Mouse (Mus musculus): ENCODE data around the gene Ell2. TPM values are rescaled to one million over a fixed set of nuclear protein-coding genes. Genes with fewer than 3 reads are reported as not detected.

Ell2 gene
- polyA plus RNA-seq, 1 experiment = 28.9 TPM

DNA sequence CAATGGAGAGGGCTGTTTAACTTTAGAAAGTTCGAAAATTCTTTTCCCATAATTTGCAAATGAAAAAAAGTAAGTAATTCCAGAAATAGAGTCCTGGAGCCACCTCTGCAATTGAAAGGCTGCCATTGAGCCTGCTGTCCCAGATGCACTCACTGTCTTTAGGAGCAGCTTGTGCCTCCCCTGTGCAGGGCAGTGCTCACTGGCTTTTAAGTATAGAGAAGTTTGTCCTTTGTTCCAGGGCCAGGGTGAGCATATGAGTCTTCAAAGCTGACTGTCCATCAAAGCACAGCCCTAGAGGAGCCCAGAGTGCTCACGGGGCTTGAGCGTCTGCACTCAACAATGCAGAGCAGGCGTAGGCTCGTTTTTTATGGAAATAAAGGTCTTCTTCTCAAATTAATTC, 59.7 kb downstream of the Ell2 start:
- H3K4me3 ChIP-seq (ENCODE audit: control insufficient read depth, low read depth, low read length) = no peak overlapping the region
- no peaks in the 10 kb centered on the region for H3K27me3 ChIP-seq (ENCODE audit: control insufficient read depth, insufficient read depth, low read length)
- no peaks in the 10 kb centered on the region for H3K4me1 ChIP-seq (ENCODE audit: control insufficient read depth, insufficient read depth, low read length)
- no peaks in the 10 kb centered on the region for H3K36me3 ChIP-seq (ENCODE audit: control insufficient read depth, insufficient read depth, low read length)
- H3K27ac ChIP-seq (ENCODE audit: control insufficient read depth, insufficient read depth, low read depth, low read length) = no peak overlapping the region
- TF ChIP-seq POLR2A (IDR thresholded peaks at IDR 0.05; ENCODE audit: control insufficient read depth, low read depth, low read length) = no peak
- no peak for TF ChIP-seq CTCF (IDR thresholded peaks at IDR 0.05; ENCODE audit: control insufficient read depth, insufficient read depth, insufficient replicate concordance, low read depth, low read length)

DNA sequence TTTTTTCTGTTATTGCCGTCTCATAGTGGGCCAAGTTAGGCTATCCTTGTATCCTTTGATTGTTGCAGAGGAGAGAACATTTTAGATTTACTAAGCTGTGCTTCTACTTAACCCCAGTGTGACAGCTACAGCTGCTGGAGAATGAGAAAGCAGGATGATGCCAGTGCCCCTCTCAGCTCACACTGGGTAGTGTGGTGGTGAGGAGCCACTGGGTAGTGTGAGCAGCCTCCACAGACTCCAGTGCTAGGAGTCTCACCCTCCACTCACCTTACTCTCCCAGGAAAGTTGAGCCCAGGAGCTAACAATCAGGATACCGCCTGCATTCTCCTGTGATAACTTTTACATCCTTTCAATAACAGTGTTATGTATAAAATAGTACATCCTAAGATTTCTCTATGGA, 60.4 kb downstream of the Ell2 start:
- TF ChIP-seq CTCF (IDR thresholded peaks at IDR 0.05; ENCODE audit: control insufficient read depth, insufficient read depth, insufficient replicate concordance, low read depth, low read length) (no peak), POLR2A (IDR thresholded peaks at IDR 0.05; ENCODE audit: control insufficient read depth, low read depth, low read length) (no peak)
- no peaks in the 10 kb centered on the region for H3K36me3 ChIP-seq (ENCODE audit: control insufficient read depth, insufficient read depth, low read length)
- H3K27me3 ChIP-seq (ENCODE audit: control insufficient read depth, insufficient read depth, low read length) = no peaks in the 10 kb centered on the region
- H3K4me3 ChIP-seq (ENCODE audit: control insufficient read depth, low read depth, low read length) = no peak overlapping the region
- no peaks in the 10 kb centered on the region for H3K4me1 ChIP-seq (ENCODE audit: control insufficient read depth, insufficient read depth, low read length)
- H3K27ac ChIP-seq (ENCODE audit: control insufficient read depth, insufficient read depth, low read depth, low read length) = no peak overlapping the region

DNA sequence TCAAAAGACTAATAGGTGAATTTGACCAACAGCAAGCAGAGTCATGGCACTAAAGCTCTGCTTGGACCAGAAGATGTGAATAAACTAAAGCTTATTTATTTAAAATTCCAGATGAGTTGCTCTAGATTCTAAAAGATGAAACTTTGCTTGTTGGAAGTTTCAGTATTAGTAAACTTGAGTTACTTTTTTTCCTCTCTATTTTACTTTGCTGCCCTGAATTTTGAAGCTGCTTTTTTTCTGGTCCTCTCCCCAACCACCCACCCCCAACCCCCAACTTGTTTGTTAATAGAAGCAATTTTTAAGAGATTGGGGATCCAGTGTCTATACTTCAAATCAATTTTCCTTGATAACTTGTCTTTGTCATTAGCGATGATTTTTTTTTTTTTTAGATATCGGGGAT, 64.2 kb downstream of the Ell2 start:
- Histone ChIP-seq H3K27ac (ENCODE audit: control insufficient read depth, insufficient read depth, low read depth, low read length) (no peak overlapping the region), H3K4me3 (ENCODE audit: control insufficient read depth, low read depth, low read length) (no peak overlapping the region), H3K36me3 (ENCODE audit: control insufficient read depth, insufficient read depth, low read length) (no peaks in the 10 kb centered on the region), H3K27me3 (ENCODE audit: control insufficient read depth, insufficient read depth, low read length) (no peaks in the 10 kb centered on the region), H3K4me1 (ENCODE audit: control insufficient read depth, insufficient read depth, low read length) (no peaks in the 10 kb centered on the region)
- TF ChIP-seq POLR2A (IDR thresholded peaks at IDR 0.05; ENCODE audit: control insufficient read depth, low read depth, low read length) (no peak), CTCF (IDR thresholded peaks at IDR 0.05; ENCODE audit: control insufficient read depth, insufficient read depth, insufficient replicate concordance, low read depth, low read length) (no peak)

DNA sequence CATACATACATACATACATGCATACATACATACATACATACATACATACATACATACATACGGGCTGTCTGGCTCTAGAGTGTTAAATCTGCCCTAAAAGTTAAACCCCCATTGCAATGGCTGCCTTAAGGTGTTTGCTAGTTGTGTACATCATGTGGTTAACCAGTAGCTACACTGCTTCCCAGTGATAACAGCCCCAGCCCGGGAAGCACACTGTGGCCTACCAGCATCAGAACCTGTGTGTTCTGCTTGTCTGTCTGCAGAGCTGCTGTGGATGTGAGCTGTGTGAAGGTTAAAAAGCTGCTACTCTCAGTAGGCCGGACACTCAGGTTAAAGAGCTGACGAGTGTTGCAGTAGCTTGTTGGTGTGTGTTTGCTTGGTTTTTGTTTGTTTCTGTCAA, 64.8 kb downstream of the Ell2 start:
- Histone ChIP-seq H3K36me3 (ENCODE audit: control insufficient read depth, insufficient read depth, low read length) (no peaks in the 10 kb centered on the region), H3K27ac (ENCODE audit: control insufficient read depth, insufficient read depth, low read depth, low read length) (no peak overlapping the region), H3K4me3 (ENCODE audit: control insufficient read depth, low read depth, low read length) (no peak overlapping the region), H3K4me1 (ENCODE audit: control insufficient read depth, insufficient read depth, low read length) (no peaks in the 10 kb centered on the region), H3K27me3 (ENCODE audit: control insufficient read depth, insufficient read depth, low read length) (no peaks in the 10 kb centered on the region)
- TF ChIP-seq CTCF (IDR thresholded peaks at IDR 0.05; ENCODE audit: control insufficient read depth, insufficient read depth, insufficient replicate concordance, low read depth, low read length) = no peak
- TF ChIP-seq POLR2A (IDR thresholded peaks at IDR 0.05; ENCODE audit: control insufficient read depth, low read depth, low read length) = no peak

DNA sequence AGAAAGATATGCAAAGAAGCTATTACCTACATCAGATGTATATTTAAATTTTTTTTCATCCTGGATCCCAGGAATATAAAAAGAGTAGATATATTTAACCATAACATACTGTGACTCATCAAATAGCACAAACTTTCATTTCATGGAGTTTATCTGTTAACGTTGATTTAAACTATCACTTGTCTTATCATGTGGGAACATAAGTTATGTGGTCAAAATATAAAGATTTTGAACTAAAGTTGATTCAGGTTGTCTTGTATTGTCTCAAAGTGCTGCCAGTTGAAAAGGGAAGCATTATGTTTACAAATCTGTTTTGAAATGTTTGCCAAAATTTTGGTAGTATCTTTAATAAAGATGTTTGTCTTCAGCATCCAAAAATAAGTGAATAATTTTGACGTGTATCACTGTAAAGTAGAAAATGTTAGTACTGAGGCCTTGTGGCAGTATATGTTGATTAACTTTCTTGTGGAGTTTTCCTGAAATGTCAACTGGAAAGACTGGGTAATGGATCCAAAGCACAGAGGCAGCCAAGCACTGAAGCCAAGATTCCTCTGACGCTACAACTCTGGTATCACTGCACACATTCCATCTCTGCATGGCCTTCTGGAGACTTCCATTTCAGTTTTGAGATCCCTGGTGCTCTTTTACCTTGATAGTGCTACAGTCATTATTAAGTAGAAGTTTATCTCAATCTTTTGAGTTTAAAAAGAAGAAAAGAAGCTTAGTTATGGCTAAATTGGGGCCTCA, 65.6 kb downstream of the Ell2 start:
- Histone ChIP-seq H3K4me3 (ENCODE audit: control insufficient read depth, low read depth, low read length) (no peak overlapping the region), H3K36me3 (ENCODE audit: control insufficient read depth, insufficient read depth, low read length) (no peaks in the 10 kb centered on the region), H3K27me3 (ENCODE audit: control insufficient read depth, insufficient read depth, low read length) (no peaks in the 10 kb centered on the region), H3K27ac (ENCODE audit: control insufficient read depth, insufficient read depth, low read depth, low read length) (no peak overlapping the region), H3K4me1 (ENCODE audit: control insufficient read depth, insufficient read depth, low read length) (no peaks in the 10 kb centered on the region)
- no peak for TF ChIP-seq POLR2A (IDR thresholded peaks at IDR 0.05; ENCODE audit: control insufficient read depth, low read depth, low read length)
- no peak for TF ChIP-seq CTCF (IDR thresholded peaks at IDR 0.05; ENCODE audit: control insufficient read depth, insufficient read depth, insufficient replicate concordance, low read depth, low read length)

DNA sequence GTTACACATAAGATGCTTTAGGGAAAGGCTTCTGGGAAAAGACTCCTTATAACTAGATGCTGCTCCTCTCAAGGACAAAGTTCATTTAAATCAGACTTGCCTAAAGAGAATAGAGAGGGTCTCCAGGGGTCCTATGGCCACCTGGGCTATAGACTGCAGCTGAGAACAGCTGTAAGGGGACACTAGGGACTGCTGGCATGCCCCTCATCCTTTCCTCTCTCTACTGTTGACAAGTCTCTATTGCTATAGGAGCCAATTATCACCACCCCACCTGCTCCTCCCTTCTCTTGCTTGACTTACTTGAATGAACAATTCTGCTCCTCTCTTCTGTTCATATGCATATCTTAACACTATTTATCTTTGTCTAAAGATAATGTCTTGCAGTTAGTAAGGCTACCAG, 69.4 kb downstream of the Ell2 start:
- Histone ChIP-seq H3K4me1 (ENCODE audit: control insufficient read depth, insufficient read depth, low read length) (no peaks in the 10 kb centered on the region), H3K36me3 (ENCODE audit: control insufficient read depth, insufficient read depth, low read length) (no peaks in the 10 kb centered on the region), H3K4me3 (ENCODE audit: control insufficient read depth, low read depth, low read length) (no peak overlapping the region), H3K27me3 (ENCODE audit: control insufficient read depth, insufficient read depth, low read length) (no peaks in the 10 kb centered on the region), H3K27ac (ENCODE audit: control insufficient read depth, insufficient read depth, low read depth, low read length) (no peak overlapping the region)
- no peak for TF ChIP-seq POLR2A (IDR thresholded peaks at IDR 0.05; ENCODE audit: control insufficient read depth, low read depth, low read length)
- TF ChIP-seq CTCF (IDR thresholded peaks at IDR 0.05; ENCODE audit: control insufficient read depth, insufficient read depth, insufficient replicate concordance, low read depth, low read length) = no peak

DNA sequence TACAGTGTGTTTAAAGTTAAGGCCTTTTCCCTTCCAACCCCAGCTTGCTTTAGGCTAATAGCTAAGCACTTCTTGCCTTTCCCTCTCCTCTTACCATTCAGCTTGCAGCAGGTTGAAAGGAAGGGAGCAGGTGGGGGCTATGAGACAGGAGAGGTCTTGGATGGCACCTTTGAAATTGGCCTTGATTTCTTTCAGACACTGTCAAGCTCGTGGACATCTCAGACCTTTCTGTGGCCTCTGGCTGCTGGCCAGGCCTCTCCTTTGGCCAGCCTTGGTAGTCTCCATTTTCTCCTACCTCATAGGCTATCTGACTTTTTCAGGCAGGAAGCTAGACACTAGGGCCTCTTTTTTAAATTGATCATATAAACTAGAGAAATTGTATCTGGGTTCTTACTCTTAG, 70.1 kb downstream of the Ell2 start:
- H3K27ac ChIP-seq (ENCODE audit: control insufficient read depth, insufficient read depth, low read depth, low read length) = no peak overlapping the region
- no peak overlapping the region for H3K4me3 ChIP-seq (ENCODE audit: control insufficient read depth, low read depth, low read length)
- TF ChIP-seq CTCF (IDR thresholded peaks at IDR 0.05; ENCODE audit: control insufficient read depth, insufficient read depth, insufficient replicate concordance, low read depth, low read length) = no peak
- TF ChIP-seq POLR2A (IDR thresholded peaks at IDR 0.05; ENCODE audit: control insufficient read depth, low read depth, low read length) = no peak
- H3K4me1 ChIP-seq (ENCODE audit: control insufficient read depth, insufficient read depth, low read length) = no peaks in the 10 kb centered on the region
- no peaks in the 10 kb centered on the region for H3K36me3 ChIP-seq (ENCODE audit: control insufficient read depth, insufficient read depth, low read length)
- no peaks in the 10 kb centered on the region for H3K27me3 ChIP-seq (ENCODE audit: control insufficient read depth, insufficient read depth, low read length)
